Mouse (Mus musculus) hindbrain, embryonic 13.5 days (tissue): ENCODE measurements around the gene Chrng. TPM values are rescaled to one million over a fixed set of nuclear protein-coding genes. Genes with fewer than 3 reads are reported as not detected.
A peak's percentile ranks its signal among the peaks of the same experiment; 100 is the strongest.

Source experiments
- ATAC-seq: fragments of 200-750 bp; cut with Nextera tagmentation; 2 replicates; pipeline ENCODE4 v1.8.0; 2017; ENCODE audit warnings: moderate TSS enrichment; ENCODE audit not compliant: low FRiP score
- H3K27ac ChIP-seq: fragments of 300-500 bp; sonication (generic); 2 replicates; pipeline ENCODE4 v1.5.1; 2015; ENCODE audit warnings: inconsistent platforms, mild to moderate bottlenecking, moderate library complexity
- H3K27me3 ChIP-seq: fragments of 300-500 bp; sonication (generic); 2 replicates; pipeline ENCODE4 v1.6.1; 2015; ENCODE audit warnings: mild to moderate bottlenecking, inconsistent platforms
- H3K36me3 ChIP-seq: fragments of 300-500 bp; sonication (generic); 2 replicates; pipeline ENCODE4 v1.6.1; 2015; ENCODE audit warnings: mild to moderate bottlenecking, inconsistent platforms
- H3K4me1 ChIP-seq: fragments of 300-500 bp; sonication (generic); replicated peaks from 2 replicates; pipeline ENCODE4 v1.6.1; 2015; ENCODE audit warnings: inconsistent platforms
- H3K4me2 ChIP-seq: fragments of 300-500 bp; sonication (generic); 2 replicates; pipeline ENCODE4 v1.6.1; 2015; ENCODE audit warnings: inconsistent platforms, mild to moderate bottlenecking, moderate library complexity
- H3K4me3 ChIP-seq: fragments of 300-500 bp; sonication (generic); 2 replicates; pipeline ENCODE4 v1.5.1; 2015; ENCODE audit warnings: mild to moderate bottlenecking, inconsistent platforms
- H3K9ac ChIP-seq: fragments of 300-500 bp; sonication (generic); 2 replicates; pipeline ENCODE4 v1.6.1; 2015; ENCODE audit warnings: mild to moderate bottlenecking, inconsistent platforms
- H3K9me3 ChIP-seq: fragments of 300-500 bp; sonication (generic); 2 replicates; pipeline ENCODE4 v1.6.1; 2016; ENCODE audit warnings: inconsistent platforms
- WGBS: fragments of 180-500 bp; shearing (Covaris S2); methylation state at CpG from one replicate; pipeline ENCODE4 v1.1.7; 2015; 5-methylcytosine and 5-hydroxymethylcytosine counted together
- polyA plus RNA-seq: library from polyadenylated mRNA; unstranded; fragments of >200 nt; fragmentation: Nextera tagmentation; extraction: Ambion mirVana; gene quantifications from 2 replicates; pipeline ENCODE4 v1.2.1, GENCODE M21; 2015

The Chrng gene
- polyA plus RNA-seq: 0.35 and 0.58 TPM in 2 replicates

GRCm38 (mm10) chr1:87204465-87204864 lies at the start of gene Chrng:
Chrng (plus strand) TSS chr1:87204657.
- 90% methylated on average over 7 of the region's 7 CpGs for WGBS
- Histone ChIP-seq H3K9me3 (no peaks in the 10 kb centered on the region), H3K4me3 (no peak within 1 kb of the TSS), H3K36me3 (no peaks in the 10 kb centered on the region), H3K27ac (no peak within 1 kb of the TSS), H3K4me1 (no peaks in the 10 kb centered on the region), H3K27me3 (peaks cover 42% of the 10 kb centered on the region), H3K9ac (no peak within 1 kb of the TSS), H3K4me2 (no peak within 1 kb of the TSS)
- no peak for ATAC-seq

GRCm38 (mm10) chr1:87155531-87156198 lies 48.8 kb upstream of the Chrng start:
- peak overlapping the region; percentile 73 for H3K4me2 ChIP-seq
- peaks cover 89% of the 10 kb centered on the region for H3K27me3 ChIP-seq
- H3K9me3 ChIP-seq: no peaks in the 10 kb centered on the region
- ATAC-seq: peak; percentile 30
- H3K9ac ChIP-seq: peak overlapping the region; percentile 77
- peaks cover 41% of the 10 kb centered on the region for H3K4me1 ChIP-seq
- peak overlapping the region; percentile 50 for H3K4me3 ChIP-seq
- WGBS: 1% methylated on average over 44 of the region's 56 CpGs
- H3K36me3 ChIP-seq: no peaks in the 10 kb centered on the region
- H3K27ac ChIP-seq: 0 out of 2 replicates have a peak overlapping the region, but pooled peaks have one; percentile 64

GRCm38 (mm10) chr1:87156199-87156587 lies 48.3 kb upstream of the Chrng start, which contains the start of gene Ecel1:
Ecel1 (minus strand) TSS chr1:87156521.
- 1% methylated on average over 12 of the region's 12 CpGs for WGBS
- H3K9me3 ChIP-seq: no peaks in the 10 kb centered on the region
- H3K4me3 ChIP-seq: peak within 1 kb of the TSS; percentile 50
- no peaks in the 10 kb centered on the region for H3K36me3 ChIP-seq
- peak within 1 kb of the TSS; percentile 77 for H3K9ac ChIP-seq
- peak within 1 kb of the TSS; percentile 64; the same call in 1 of the 2 replicates for H3K27ac ChIP-seq
- ATAC-seq: peak; percentile 39
- peaks cover 41% of the 10 kb centered on the region for H3K4me1 ChIP-seq
- H3K4me2 ChIP-seq: peak within 1 kb of the TSS; percentile 73
- H3K27me3 ChIP-seq: peaks cover 84% of the 10 kb centered on the region

GRCm38 (mm10) chr1:87159396-87159795 lies 45.1 kb upstream of the Chrng start:
- 91% methylated on average over 3 of the region's 3 CpGs for WGBS
- H3K27me3 ChIP-seq: peaks cover 52% of the 10 kb centered on the region
- no peak overlapping the region for H3K4me2 ChIP-seq
- H3K9ac ChIP-seq: no peak overlapping the region
- ATAC-seq: no peak
- peaks cover 34% of the 10 kb centered on the region for H3K4me1 ChIP-seq
- H3K4me3 ChIP-seq: no peak overlapping the region
- no peaks in the 10 kb centered on the region for H3K9me3 ChIP-seq
- no peak overlapping the region for H3K27ac ChIP-seq
- no peaks in the 10 kb centered on the region for H3K36me3 ChIP-seq

GRCm38 (mm10) chr1:87164164-87164795 lies 40.2 kb upstream of the Chrng start:
- Histone ChIP-seq H3K4me1 (peaks cover 26% of the 10 kb centered on the region), H3K27me3 (peaks cover 15% of the 10 kb centered on the region; the same call in 1 of the 2 replicates), H3K4me2 (no peak overlapping the region), H3K36me3 (no peaks in the 10 kb centered on the region), H3K9ac (no peak overlapping the region), H3K27ac (peak overlapping the region; percentile 73), H3K4me3 (no peak overlapping the region), H3K9me3 (no peaks in the 10 kb centered on the region)
- ATAC-seq: peak; percentile 34
- 24% methylated on average over 11 of the region's 11 CpGs for WGBS

GRCm38 (mm10) chr1:87164796-87165184 lies 39.7 kb upstream of the Chrng start:
- no peak overlapping the region for H3K4me3 ChIP-seq
- WGBS: 39% methylated on average over 9 of the region's 9 CpGs
- H3K4me1 ChIP-seq: peaks cover 31% of the 10 kb centered on the region
- no peaks in the 10 kb centered on the region for H3K9me3 ChIP-seq
- H3K4me2 ChIP-seq: no peak overlapping the region
- ATAC-seq: peak; percentile 22
- peaks cover 15% of the 10 kb centered on the region; the same call in 1 of the 2 replicates for H3K27me3 ChIP-seq
- H3K27ac ChIP-seq: peak overlapping the region; percentile 73
- no peaks in the 10 kb centered on the region for H3K36me3 ChIP-seq
- no peak overlapping the region for H3K9ac ChIP-seq

GRCm38 (mm10) chr1:87170458-87170857 lies 34.0 kb upstream of the Chrng start:
- Histone ChIP-seq H3K4me3 (no peak overlapping the region), H3K9me3 (no peaks in the 10 kb centered on the region), H3K36me3 (no peaks in the 10 kb centered on the region), H3K27me3 (peaks cover 22% of the 10 kb centered on the region; the same call in 1 of the 2 replicates), H3K27ac (peak overlapping the region; percentile 62), H3K4me2 (peak overlapping the region; percentile 17; the same call in 1 of the 2 replicates), H3K9ac (peak overlapping the region; percentile 19; the same call in 1 of the 2 replicates), H3K4me1 (peaks cover 60% of the 10 kb centered on the region)
- WGBS: 8% methylated on average over 19 of the region's 19 CpGs
- ATAC-seq: peak; percentile 37

- Histone ChIP-seq H3K9me3 (no peaks in the 10 kb centered on the region), H3K36me3 (no peaks in the 10 kb centered on the region), H3K4me1 (peaks cover 68% of the 10 kb centered on the region), H3K27ac (0 out of 2 replicates have a peak overlapping the region, but pooled peaks have one; percentile 19), H3K27me3 (peaks cover 20% of the 10 kb centered on the region; the same call in 1 of the 2 replicates), H3K9ac (no peak overlapping the region), H3K4me3 (no peak overlapping the region), H3K4me2 (no peak overlapping the region)
- no peak for ATAC-seq
- 97% methylated on average over 1 of the region's 1 CpGs for WGBS
These were observed 33.1 kb upstream of the Chrng start for GRCm38 (mm10) chr1:87171312-87171711.

- H3K9me3 ChIP-seq: no peaks in the 10 kb centered on the region
- no peak for ATAC-seq
- peak overlapping the region; percentile 58; the same call in 1 of the 2 replicates for H3K27ac ChIP-seq
- peaks cover 14% of the 10 kb centered on the region; the same call in 1 of the 2 replicates for H3K27me3 ChIP-seq
- no peak overlapping the region; the same call in 1 of the 2 replicates for H3K9ac ChIP-seq
- 28% methylated on average over 9 of the region's 9 CpGs for WGBS
- no peaks in the 10 kb centered on the region for H3K36me3 ChIP-seq
- peaks cover 74% of the 10 kb centered on the region for H3K4me1 ChIP-seq
- no peak overlapping the region for H3K4me2 ChIP-seq
- no peak overlapping the region for H3K4me3 ChIP-seq
These were observed 32.1 kb upstream of the Chrng start for GRCm38 (mm10) chr1:87172316-87172715.

GRCm38 (mm10) chr1:87174006-87174955 lies 30.2 kb upstream of the Chrng start:
- Histone ChIP-seq H3K4me2 (no peak overlapping the region), H3K9me3 (no peaks in the 10 kb centered on the region), H3K36me3 (no peaks in the 10 kb centered on the region), H3K4me1 (peaks cover 66% of the 10 kb centered on the region), H3K27me3 (peaks cover 14% of the 10 kb centered on the region; the same call in 1 of the 2 replicates), H3K9ac (no peak overlapping the region), H3K4me3 (no peak overlapping the region), H3K27ac (no peak overlapping the region)
- 25% methylated on average over 28 of the region's 28 CpGs for WGBS
- ATAC-seq: no peak

GRCm38 (mm10) chr1:87175852-87176292 lies 28.6 kb upstream of the Chrng start:
- Histone ChIP-seq H3K36me3 (no peaks in the 10 kb centered on the region), H3K27me3 (peaks cover 14% of the 10 kb centered on the region; the same call in 1 of the 2 replicates), H3K27ac (peak overlapping the region; percentile 76), H3K9ac (peak overlapping the region; percentile 29; the same call in 1 of the 2 replicates), H3K4me1 (peaks cover 50% of the 10 kb centered on the region), H3K9me3 (no peaks in the 10 kb centered on the region), H3K4me2 (peak overlapping the region; percentile 13; the same call in 1 of the 2 replicates), H3K4me3 (no peak overlapping the region)
- 3% methylated on average over 11 of the region's 11 CpGs for WGBS
- ATAC-seq: peak; percentile 86
